Mouse (Mus musculus): ENCODE measurements at regions not wholly inside any gene's neighbourhood (a gene's known extent, or its start where the extent isn't known, plus 50 kb on each side); places are given as distances from the start of the nearest gene placed in this dataset.

DNA sequence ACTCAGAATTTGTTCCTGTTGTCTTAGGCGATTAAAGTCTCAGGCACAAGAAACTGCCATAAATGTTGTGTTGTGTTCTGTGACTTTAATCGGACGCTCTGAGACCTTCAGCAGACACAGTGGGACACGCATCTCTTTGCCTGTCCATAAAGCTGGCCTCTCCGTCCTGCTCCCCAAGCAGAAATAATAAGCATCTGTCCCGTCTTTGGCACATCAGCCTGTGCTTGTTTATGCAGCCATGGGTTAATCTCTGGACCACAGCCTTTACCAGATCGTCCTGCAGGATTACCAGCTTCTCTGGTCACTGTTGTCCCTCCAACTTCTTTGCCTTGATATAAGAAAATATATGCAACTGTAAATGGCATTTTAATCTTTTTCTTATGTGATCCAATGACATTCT, 87.7 kb upstream of the Ret start:
- DNase-seq (ENCODE audit: low read depth, low spot score) = no peak

DNA sequence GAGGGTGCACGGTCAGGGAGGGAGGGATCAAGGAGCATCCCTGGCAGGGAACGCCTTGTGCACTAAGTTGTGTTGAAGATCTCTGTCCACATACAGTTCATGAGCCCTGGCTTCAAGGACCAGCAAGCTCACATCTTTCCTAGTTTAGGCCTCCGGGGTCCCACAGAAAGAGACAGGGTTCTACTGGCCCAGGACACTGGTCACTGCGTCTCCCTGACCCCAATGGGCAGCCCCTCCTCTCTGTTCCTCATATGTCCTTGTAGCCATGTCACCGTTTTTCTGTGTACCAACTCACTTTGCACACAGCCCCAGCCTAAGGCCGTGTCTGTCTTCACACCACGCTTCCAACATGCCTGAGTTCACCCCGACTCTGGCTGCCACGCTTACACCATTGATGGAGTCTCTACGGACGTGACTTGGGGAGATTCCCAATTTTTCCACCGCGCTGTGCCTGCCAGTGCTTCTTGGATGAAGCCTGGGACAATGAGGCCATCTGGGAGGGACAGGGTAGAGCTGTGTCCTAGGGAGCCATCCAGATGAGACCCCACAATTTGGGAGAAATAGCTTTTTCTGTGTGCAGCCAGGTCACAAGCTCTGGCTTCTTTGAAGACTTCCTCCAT, 86.5 kb upstream of the Ret start:
- no peak for DNase-seq (ENCODE audit: low read depth, low spot score)

DNA sequence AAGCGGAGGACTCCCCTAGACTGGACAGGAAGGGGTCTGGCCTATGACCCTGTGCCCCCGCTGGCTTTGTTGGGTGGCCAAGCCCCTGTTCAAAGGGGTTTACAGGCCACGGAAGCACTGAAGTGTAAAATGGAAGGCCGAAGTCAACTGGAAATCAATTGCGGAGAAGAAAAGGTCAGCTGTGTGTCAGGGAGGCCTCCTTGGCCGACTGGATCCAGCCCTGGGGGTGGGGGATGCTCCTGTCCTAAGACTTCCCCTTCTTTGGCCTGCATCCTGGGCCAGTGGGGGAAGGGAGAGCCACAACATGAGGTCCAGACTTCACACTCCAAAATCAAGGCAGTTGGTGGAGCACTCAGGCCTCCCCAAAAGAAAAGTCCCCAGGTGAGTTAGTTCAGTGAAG, 66.4 kb upstream of the Ret start:
- no peak for DNase-seq (ENCODE audit: low read depth, low spot score)

GRCm38 (mm10) chr6:118259881-118260280, 62.4 kb upstream of the Ret start:
- DNase-seq (ENCODE audit: low read depth, low spot score) = no peak

- DNase-seq (ENCODE audit: low read depth, low spot score) = no peak
These were observed 57.4 kb upstream of the Ret start for GRCm38 (mm10) chr6:118254871-118255270.

DNA sequence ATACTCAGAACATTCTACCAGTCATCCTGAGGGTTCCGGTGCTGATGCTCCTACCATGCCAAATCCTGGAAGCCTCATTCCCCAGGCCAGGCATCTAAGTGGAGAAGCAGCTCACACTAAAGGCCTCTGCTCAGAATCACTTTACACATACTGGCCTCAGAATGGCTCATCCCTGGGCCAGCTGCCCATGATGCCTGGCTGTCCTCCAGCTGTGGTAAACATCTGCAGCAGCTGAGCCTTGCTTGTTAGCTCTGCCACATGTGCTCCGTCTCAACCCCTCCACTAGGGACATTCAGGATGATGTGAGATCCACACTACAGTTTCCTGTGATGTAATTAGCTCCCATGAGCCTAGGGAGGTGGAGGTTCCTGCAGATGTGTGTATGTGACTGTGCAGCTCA, 55.2 kb upstream of the Ret start:
- DNase-seq (ENCODE audit: low read depth, low spot score) = no peak

GRCm38 (mm10) chr6:118251131-118251530, 53.6 kb upstream of the Ret start:
- DNase-seq (ENCODE audit: low read depth, low spot score) = no peak

- no peak for DNase-seq (ENCODE audit: low read depth, low spot score)
These were observed 52.5 kb upstream of the Ret start for GRCm38 (mm10) chr6:118250006-118250405.
